Comparison of ENCODE assay signal across 8 mouse cellular contexts in genomic region chr17:25016292-25017132, GRCm38 (mm10). TPM values are rescaled to one million over a fixed set of nuclear protein-coding genes. Genes with fewer than 3 reads are reported as not detected.
DNase-seq lines count a peak whose midpoint lies in the region; ATAC-seq lines count a peak whose summit lies in the region.

No protein-coding gene starts in this region.

- no peaks in the 10 kb centered on the region for H3K9me3 ChIP-seq in limb, embryonic 11.5 days (ENCODE audit: control insufficient read depth, low read length)
- no peaks in the 10 kb centered on the region for H3K9me3 ChIP-seq in midbrain, embryonic 11.5 days (ENCODE audit: control insufficient read depth, low read length)

- WGBS in limb, embryonic 11.5 days, result under 1% methylated on average over 55 of the region's 55 CpGs
- under 1% methylated on average over 55 of the region's 55 CpGs for WGBS in midbrain, embryonic 11.5 days

- peaks cover 3% of the 10 kb centered on the region; the same call in 1 of the 2 replicates for H3K36me3 ChIP-seq in limb, embryonic 11.5 days (ENCODE audit: control insufficient read depth, insufficient read depth, low read length)
- H3K36me3 ChIP-seq in midbrain, embryonic 11.5 days (ENCODE audit: control insufficient read depth, insufficient read depth, low read length), result peaks cover 3% of the 10 kb centered on the region; the same call in 1 of the 2 replicates

- peak overlapping the region; percentile 87 for H3K4me2 ChIP-seq in limb, embryonic 11.5 days (ENCODE audit: low read depth, severe bottlenecking)
- H3K4me2 ChIP-seq in midbrain, embryonic 11.5 days, result peak overlapping the region; percentile 91

- peak overlapping the region; percentile 99 for H3K4me3 ChIP-seq in limb, embryonic 11.5 days (ENCODE audit: low read depth, low read length)
- H3K4me3 ChIP-seq in midbrain, embryonic 11.5 days (ENCODE audit: low read depth, low read length), result peak overlapping the region; percentile 99

- H3K9ac ChIP-seq in limb, embryonic 11.5 days (ENCODE audit: low read length), result peak overlapping the region; percentile 76
- peak overlapping the region; percentile 75 for H3K9ac ChIP-seq in midbrain, embryonic 11.5 days (ENCODE audit: low read length)

- peaks cover 3% of the 10 kb centered on the region; the same call in 1 of the 2 replicates for H3K4me1 ChIP-seq in limb, embryonic 11.5 days (ENCODE audit: control insufficient read depth, insufficient read depth, low read length)
- H3K4me1 ChIP-seq in midbrain, embryonic 11.5 days (ENCODE audit: control insufficient read depth, insufficient read depth, low read length), result peaks cover 11% of the 10 kb centered on the region; the same call in 1 of the 2 replicates

- no peak for DNase-seq in cerebellum, adult 8-10 months
- peak; percentile 74 for DNase-seq in embryo, embryonic 10.5 days (ENCODE audit: low spot score)
- DNase-seq in gastrocnemius, postnatal 10 days, result peak; percentile 70
- peak; percentile 77 for DNase-seq in limb, embryonic 11.5 days (ENCODE audit: low spot score)
- DNase-seq in midbrain, embryonic 11.5 days (ENCODE audit: low spot score, missing footprints), result peak; percentile 95
- peak; percentile 63 to 71 for DNase-seq in right cerebral cortex, postnatal 36 days (ENCODE audit: low spot score in 2 of 2)

- peak overlapping the region; percentile 49 for H3K27ac ChIP-seq in limb, embryonic 11.5 days (replicated peaks; ENCODE audit: low read depth, low read length)
- peak overlapping the region; percentile 74 for H3K27ac ChIP-seq in midbrain, embryonic 11.5 days (ENCODE audit: low read depth, low read length)

- no peaks in the 10 kb centered on the region for H3K27me3 ChIP-seq in limb, embryonic 11.5 days (ENCODE audit: control insufficient read depth, insufficient read depth, low read length)
- no peaks in the 10 kb centered on the region for H3K27me3 ChIP-seq in midbrain, embryonic 11.5 days (ENCODE audit: control insufficient read depth, insufficient read depth, low read length)

- ATAC-seq in cerebellum, adult (ENCODE audit: insufficient number of reproducible peaks, low FRiP score, low TSS enrichment), result peak; percentile 71; the same call in 1 of the 2 replicates
- ATAC-seq in inflammation-experienced regulatory T-cells, adult 6 months, result peak; percentile 20
- ATAC-seq in limb, embryonic 11.5 days (ENCODE audit: insufficient number of reproducible peaks, low FRiP score, low TSS enrichment, low read depth), result peak; percentile 85
- peak; percentile 90 for ATAC-seq in midbrain, embryonic 11.5 days (ENCODE audit: low FRiP score)

RNA-seq across cellular contexts. Expression of gene Ift140, which starts 0.6 kb away (rescaled TPM):
- 1 to 10 TPM; 6.3 to 7.3 TPM for total RNA-seq in gastrocnemius, postnatal 10 days (2021)
- polyA plus RNA-seq in inflammation-experienced regulatory T-cells, adult 6 months (2017; shearing (Covaris generic)), result 10 to 100 TPM; 15.7 to 18.8 (median 17.2) TPM
- polyA plus RNA-seq in limb, embryonic 11.5 days (2014; fragmentation: Nextera tagmentation; extraction: Ambion mirVana), result 21.0 and 24.0 TPM in 2 replicates
- 20.9 and 21.2 TPM in 2 replicates for polyA plus RNA-seq in midbrain, embryonic 11.5 days (2014; fragmentation: Nextera tagmentation; extraction: Ambion mirVana)

RNA-seq across cellular contexts. Expression of gene Cramp1l, which starts 0.9 kb away (rescaled TPM):
- total RNA-seq in gastrocnemius, postnatal 10 days (2021), result 1 to 10 TPM; 9.1 to 9.9 TPM
- polyA plus RNA-seq in inflammation-experienced regulatory T-cells, adult 6 months (2017; shearing (Covaris generic)), result 10 to 100 TPM; 10.7 to 22.5 (median 17.2) TPM
- polyA plus RNA-seq in limb, embryonic 11.5 days (2014; fragmentation: Nextera tagmentation; extraction: Ambion mirVana), result 13.0 and 14.6 TPM in 2 replicates
- polyA plus RNA-seq in midbrain, embryonic 11.5 days (2014; fragmentation: Nextera tagmentation; extraction: Ambion mirVana), result 10.8 and 11.2 TPM in 2 replicates

RNA-seq across cellular contexts. Expression of gene Jpt2, which starts 56.0 kb away (rescaled TPM):
- total RNA-seq in gastrocnemius, postnatal 10 days (2021), result 10 to 100 TPM; 17.2 to 24.5 TPM
- polyA plus RNA-seq in inflammation-experienced regulatory T-cells, adult 6 months (2017; shearing (Covaris generic)), result 10 to 100 TPM; 25.3 to 48.1 (median 32.1) TPM
- polyA plus RNA-seq in limb, embryonic 11.5 days (2014; fragmentation: Nextera tagmentation; extraction: Ambion mirVana), result 201 and 259 TPM in 2 replicates
- 283 and 284 TPM in 2 replicates for polyA plus RNA-seq in midbrain, embryonic 11.5 days (2014; fragmentation: Nextera tagmentation; extraction: Ambion mirVana)

Comparison
In these comparisons a context has a peak if more than half of its experiments do, and no peak if none do; other contexts are left out.
1. ATAC-seq: peak in every context shown above with its lines; median percentile 90 in midbrain, embryonic 11.5 days; 85 in limb, embryonic 11.5 days; 71 in cerebellum, adult; 20 in inflammation-experienced regulatory T-cells, adult 6 months.